Mouse (Mus musculus) urinary bladder, postnatal 4 days (tissue): ENCODE data around the gene Syce3.
A peak's percentile ranks its signal among the peaks of the same experiment; 100 is the strongest.

Experiments
- DNase-seq, 2 experiments: peaks; one replicate each; pipeline ENCODE4 v3.0.0; 2021 to 2022; ENCODE audit warnings: low spot score in 2 of 2

Syce3 gene

DNA sequence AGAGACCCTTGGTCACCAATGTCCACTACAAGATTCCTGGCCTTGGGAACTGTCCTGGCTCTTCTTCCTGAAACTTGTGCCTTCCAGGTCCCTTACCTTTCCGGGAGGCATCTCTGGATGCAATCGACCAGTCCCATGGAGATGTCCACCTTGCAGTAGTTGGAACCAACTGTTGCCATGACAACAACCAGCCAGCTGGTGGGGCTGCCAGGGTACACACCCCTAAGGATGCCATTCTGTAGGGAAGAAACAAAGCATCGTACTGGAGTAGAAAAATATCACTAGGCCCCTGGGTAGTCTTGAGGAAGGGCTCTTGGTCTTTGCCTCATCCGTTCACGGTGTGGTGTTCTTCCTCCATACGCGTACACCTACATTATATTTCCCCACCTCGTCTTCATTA is 14.3 kb upstream of the Syce3 start:
- DNase-seq: peak in 1 of 2 experiments; percentile 53

DNA sequence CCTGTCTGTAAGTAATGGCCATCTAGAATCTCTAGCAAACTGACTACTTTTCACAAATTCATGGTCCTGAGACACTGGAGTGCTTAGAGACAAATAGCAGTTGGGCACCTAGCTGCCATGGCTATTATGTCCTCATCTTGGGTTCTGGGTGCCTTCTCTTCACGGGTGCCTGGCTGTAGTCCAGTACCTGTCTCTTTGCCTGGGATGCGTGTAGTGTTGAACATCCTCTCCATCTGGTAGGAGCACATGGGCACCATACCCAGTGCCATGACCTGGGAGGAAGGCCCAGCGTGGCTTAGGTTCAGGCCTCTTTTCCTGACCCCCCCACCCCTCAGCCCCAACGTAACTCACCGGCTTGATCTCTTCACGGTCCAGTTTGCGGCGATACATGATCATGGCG is 11.6 kb upstream of the Syce3 start:
- DNase-seq: no peak

DNA sequence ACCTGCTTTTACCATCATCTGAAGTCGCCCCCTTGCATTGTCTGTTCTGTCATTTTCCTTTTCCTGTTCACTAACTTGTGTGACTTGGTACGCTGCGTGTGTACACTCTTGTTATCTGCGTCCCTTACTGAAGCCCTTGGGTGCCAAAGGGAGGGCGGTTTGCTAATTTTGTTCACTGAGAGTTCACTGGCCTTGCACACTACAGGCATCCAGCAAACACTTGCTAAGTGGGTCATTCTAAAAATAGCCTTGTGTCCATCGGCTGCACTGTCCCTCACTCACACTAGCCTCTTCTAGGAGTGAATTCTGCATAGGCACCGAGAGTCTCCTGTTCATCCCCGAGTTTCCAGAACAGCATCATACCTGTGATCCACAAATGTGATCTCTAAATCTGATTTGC is 5.0 kb upstream of the Syce3 start:
- no peak for DNase-seq

DNA sequence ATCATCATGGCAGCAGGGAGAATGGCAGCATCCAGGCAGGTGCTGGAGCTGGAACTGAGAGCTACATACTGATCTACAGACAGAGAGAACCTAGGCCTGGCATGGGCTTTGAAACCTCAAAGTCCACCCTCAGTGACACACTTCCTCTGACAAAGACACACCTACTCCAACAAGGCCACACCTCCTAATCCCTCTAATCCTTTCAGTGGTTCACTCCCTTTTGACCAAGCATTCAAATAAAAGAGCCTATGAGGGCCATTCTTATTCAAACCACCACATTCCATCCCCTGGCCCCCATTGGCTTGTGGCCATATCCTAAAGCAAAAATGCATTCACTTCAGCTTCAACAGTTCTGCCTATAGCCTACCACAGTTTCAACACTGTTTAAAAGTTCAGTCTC is 3.6 kb downstream of the Syce3 start:
- DNase-seq: no peak

DNA sequence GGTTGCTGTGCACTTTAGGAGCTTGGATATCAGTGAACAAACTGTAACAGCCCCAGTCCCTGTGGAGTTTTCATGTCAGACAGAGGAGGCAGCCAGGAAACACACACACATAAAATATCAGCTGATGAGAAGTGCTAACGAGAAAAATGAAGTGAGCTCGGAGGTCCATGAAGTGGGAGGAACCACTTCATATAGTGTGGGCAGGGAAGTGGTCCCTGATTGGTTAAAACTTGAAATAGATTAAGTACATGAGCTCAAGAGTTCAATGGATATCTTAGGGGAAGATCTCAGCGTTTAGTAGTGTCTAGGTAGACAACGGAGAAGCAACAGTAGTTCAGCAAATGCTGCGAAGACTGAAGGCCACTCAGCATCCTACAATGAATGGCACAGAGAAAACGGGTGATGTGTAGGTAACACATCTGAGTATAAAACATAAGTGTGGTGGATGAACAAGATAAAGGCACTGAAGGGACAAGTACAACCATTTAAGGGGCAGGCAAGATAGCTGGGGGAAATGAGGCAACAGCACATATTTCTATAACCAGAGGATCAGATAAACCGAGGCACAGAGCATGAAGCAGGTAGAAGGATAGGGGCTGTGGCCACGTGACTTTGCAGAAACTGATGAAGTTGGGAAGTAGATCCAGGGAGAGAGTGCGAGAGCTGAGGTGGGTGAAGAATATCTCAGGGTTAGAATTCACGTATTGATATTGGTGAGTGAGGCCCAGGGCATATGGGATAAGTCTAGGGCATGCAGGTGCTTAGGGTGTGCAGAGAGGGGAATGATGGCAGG is 5.3 kb downstream of the Syce3 start:
- no peak for DNase-seq

DNA sequence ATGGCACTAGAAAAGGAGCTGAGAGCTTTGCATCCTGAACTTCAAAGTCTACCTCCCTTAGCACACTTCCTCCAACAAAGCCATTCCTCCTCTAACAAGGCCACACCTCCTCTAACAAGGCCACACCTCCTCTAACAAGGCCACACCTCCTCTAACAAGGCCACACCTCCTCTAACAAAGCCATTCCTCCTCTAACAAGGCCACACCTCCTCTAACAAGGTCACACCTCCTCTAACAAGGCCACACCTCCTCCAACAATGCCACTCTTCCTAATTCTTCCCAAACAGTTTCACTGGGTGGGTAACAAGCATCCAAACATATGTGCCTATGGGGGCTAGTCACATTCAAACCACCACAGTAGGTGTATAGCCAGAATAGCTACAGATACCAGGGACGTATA is 7.8 kb downstream of the Syce3 start:
- no peak for DNase-seq

DNA sequence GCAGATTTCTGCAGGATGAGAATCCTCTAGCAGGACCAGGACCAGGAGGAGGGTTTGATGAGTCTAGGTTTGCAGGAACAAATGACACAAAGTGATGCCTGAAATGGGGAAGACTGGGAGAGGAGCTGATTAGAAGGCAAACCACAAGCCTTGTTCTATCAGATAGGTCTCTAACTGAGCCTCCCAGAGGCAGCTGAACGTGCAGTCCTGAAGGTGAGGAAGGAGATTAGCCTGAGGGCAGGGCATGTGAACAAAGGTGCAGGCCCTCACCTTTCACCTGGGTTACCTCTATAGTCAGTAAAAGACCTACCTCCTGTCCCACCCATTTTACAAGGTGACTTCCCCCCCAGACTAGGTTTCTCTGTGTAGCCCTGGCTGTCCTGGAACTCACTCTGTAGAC is 10.6 kb downstream of the Syce3 start:
- no peak for DNase-seq

DNA sequence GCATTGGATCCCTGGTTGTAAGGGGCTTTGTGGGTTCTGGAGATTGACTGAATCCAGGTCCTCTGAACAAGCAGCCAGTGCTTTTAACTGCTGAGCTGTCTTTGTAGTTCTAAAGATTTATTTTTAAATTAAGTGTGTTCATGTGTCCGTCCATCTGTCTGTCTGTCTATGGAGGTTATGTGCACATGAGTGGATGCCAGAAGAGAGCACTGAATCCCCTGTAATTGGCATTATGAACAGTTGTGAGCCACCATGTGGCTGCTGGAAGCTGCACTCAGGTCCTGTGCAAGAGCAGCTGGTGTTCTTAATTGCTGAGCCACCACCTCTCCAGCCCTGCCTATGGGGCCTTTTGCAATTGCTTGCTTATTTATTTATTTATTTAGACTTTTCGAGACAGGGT is 12.2 kb downstream of the Syce3 start:
- no peak for DNase-seq

DNA sequence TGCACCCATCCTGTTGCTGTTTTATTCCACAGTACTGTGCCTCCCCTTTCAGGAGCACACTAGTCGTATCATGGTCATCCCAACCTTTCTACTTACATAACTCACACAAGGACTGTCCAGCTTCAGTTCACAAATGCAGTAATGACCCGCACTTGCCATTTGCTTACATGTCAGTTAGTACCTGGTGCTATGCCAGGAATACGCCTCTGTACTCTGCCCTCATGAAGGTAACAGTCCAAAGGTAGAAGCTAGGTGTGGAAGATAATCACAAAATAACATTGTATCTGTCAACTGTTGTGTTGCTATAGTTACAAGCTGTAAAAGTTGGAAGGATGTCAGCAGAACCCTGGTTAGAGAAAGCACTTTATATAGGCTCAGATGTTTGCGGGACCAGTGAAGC is 13.4 kb downstream of the Syce3 start:
- DNase-seq: no peak

DNA sequence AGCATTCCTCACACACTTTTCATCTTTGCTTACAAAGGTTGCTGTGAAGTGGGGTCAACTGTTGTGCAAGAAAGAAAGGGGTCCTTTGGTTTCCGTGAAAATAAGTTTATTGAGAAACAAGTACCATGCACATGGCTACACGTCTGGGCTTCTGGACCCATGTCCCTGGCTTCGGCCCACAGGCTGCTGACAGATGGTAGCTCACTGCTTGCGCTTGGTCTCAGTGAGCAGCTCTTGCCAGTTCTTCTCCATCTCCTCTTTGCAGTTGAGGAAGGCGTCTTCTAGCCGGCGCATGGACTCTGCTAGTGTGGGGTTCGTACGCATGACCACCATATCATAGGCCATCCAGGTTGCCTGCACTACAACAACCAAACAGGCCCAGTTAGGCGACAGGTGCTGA is 20.2 kb downstream of the Syce3 start:
- no peak for DNase-seq

DNA sequence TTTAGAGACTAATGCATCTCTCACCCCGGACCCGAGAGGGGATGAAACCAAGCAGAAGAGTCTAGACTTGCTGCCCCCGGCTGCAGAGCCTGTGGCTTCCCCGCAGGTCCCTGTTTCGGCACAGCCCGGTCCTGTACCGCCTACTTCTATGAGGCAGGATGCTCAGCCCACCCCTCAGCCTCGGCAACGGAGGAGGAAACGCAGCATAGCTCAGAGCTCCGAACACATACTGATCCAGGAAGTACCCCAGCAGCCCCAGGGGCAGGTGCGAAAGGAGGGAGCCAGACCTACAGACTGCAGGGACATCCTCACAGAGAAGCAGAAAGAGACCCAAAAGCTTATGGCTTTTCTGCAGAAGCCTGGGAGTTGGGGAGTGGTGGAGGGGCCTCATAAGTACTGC is 23.2 kb downstream of the Syce3 start:
- no peak for DNase-seq

DNA sequence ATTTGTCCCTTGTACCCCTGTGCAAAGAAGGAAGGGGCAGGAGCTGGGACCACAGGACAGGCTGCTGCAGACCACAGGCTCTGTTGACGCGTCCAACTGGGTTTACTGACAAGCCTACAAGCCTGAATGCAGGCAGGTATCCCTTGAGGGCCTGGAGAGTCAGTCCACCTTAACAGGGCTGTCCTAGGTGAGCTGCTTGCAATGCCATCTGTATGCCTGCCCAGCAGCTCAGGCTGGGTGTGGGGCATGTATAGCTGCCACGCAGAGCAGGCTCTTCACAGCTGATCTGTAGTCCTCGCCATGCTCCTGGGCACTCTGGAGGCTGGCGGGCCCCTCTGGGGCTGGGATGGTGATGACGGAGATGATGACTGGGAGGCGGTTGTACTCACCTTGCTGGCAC is 25.7 kb downstream of the Syce3 start, which contains the start of gene Klhdc7b:
Gene Klhdc7b (plus strand): TSS at position 301 of the 400 bp plus-strand sequence.
- no peak for DNase-seq

DNA sequence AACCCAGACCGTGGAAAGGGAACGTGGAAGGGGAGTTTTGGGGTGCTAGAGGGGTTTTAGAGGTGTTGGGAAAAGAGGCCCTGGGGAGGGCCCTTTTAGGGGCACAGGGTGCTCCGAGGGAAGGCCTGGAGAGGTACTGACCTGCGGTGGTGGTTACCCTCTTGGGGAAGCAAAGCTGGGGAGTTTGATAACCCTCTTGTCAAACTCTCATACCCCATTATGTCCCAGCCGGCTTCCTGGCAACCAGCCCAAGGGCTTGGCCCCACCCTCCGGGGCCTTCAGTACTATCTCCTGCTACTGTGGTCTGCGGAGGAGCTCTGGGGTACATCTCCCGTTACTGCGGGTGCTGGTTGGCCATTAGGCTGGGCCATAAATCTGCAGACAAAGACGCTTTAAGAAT is 30.9 kb downstream of the Syce3 start:
- DNase-seq: no peak

DNA sequence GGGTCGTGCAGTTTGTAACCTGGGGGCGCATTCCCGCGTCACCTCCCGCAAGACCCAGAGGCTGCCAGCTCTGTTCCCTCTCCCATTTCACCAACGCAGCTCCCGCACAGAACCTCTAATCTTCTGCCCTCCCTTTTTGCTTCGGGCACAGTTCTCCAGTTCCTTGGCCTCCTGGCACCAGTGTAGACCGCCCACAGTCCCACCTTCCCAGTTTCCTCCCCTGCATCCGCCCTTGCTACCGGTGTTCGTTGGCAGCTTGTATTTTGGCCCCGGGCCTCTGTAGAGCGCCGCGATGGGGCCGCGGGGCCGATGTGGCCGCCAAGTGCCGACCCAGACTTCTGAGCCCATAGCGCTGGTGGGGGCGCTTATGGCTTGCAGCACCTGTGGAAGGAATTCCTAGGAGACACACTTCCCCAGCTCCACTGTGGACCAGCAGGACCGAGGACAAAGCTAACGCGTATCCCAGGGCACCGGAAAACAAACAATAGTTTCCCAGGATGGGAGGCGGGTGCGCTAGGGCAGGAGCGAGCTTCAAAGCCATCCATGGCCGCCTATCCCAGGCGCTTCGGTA is 31.4 kb downstream of the Syce3 start, which contains the start of gene Odf3b:
Gene Odf3b (minus strand): TSS at position 452 of the 571 bp plus-strand sequence.
- no peak for DNase-seq

DNA sequence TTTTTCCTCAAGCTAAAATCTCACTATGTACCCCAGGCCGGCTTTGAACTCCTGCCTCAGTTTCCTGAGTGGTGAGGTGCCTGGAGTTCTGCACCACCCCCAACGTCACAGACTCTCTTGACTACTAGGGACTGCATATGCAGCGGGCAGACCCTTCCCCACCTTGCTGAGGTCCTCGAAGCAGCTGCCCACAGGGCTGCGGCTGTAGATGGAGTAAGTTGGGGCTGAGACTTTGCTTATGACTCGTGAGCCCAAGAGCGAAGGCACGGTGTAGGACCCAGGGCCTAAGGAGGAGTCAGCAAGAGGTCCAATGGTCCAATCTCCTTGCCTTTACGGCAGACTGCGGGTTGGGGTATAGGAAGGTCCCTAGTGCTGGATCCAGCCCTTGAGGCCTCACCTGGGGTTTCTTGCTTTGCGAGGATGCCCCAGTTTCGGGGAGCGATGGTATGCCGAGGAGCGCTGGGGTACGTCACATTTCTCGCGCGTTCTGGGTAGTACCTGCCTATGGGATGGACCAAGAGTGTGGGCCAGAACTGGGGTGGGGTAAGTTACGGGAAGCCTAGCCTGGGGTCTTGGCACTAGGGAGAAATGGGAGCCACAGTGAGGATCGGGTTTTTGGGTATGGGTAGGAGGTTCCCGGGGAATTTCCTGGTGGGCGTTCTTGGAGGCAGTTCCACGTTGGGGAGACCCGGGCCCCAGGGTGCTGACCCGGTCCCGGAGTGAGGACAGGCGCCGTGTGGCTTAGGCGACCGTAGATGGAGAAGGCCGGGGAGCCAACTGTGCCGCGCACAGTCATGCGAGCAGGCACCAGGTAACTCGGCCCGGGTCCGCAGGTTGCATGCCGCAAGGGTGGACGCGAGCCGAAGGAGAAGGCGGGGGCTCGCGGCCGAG is 32.1 kb downstream of the Syce3 start:
- DNase-seq: no peak

DNA sequence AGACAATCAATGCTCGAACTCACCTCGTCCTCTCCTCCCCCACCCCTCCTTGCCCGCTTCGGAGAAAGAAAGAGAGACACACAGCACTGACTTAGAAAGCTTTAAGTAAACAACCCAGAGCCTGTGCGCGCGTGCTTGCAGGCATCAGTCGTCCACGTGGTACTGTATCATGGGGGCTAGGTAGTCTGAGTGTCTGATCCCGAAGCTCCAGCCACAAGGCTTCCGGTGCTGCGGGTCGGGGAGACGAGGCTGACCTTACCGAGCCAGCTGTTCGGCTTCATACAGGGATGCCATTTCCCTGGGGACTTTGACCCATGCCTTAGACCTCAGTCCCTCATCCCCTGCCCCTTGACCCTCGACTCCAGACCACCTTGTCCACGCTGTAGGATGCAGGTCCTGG is 32.9 kb downstream of the Syce3 start:
- no peak for DNase-seq

DNA sequence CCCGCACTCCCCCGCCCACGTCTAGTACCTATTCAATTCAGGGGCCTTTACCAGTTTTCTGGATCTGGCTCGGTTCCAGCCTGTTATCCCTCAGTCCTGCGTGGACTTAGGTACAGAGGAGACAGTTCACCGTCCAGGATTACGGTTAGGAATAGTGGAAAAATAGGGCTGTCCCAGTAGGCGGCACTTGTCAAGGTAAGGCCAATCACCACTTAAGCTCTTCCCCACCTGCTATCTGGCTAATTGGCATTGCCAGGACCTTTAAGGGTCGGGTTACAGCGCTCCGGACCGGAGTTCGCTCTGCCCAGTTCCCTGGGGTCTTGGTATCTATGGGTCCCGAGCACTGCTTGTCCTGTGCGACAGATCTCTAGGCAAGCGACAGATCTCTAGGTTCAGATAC is 33.3 kb downstream of the Syce3 start, which contains the start of gene Tymp:
Gene Tymp (minus strand): TSS at position 83 of the 400 bp plus-strand sequence.
- no peak for DNase-seq

DNA sequence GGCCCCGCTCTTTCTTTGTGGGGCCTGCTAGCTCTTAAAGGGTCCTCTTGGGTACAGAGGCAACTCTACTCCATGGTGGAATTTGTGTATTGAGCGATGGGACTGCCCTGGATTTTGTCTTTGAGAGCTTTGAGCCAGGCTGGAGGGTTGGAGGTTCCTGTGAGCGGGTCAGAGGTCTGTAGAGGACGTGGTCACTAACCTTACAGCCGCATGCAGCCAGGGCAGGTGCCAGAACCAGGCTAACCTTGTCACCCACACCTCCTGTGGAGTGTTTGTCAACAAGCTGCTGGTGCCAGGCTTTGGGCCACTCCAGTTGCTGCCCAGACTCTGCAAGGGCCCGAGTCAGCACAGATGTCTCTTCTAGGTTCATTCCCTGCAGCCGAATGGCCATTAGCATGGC is 34.3 kb downstream of the Syce3 start:
- DNase-seq: no peak

DNA sequence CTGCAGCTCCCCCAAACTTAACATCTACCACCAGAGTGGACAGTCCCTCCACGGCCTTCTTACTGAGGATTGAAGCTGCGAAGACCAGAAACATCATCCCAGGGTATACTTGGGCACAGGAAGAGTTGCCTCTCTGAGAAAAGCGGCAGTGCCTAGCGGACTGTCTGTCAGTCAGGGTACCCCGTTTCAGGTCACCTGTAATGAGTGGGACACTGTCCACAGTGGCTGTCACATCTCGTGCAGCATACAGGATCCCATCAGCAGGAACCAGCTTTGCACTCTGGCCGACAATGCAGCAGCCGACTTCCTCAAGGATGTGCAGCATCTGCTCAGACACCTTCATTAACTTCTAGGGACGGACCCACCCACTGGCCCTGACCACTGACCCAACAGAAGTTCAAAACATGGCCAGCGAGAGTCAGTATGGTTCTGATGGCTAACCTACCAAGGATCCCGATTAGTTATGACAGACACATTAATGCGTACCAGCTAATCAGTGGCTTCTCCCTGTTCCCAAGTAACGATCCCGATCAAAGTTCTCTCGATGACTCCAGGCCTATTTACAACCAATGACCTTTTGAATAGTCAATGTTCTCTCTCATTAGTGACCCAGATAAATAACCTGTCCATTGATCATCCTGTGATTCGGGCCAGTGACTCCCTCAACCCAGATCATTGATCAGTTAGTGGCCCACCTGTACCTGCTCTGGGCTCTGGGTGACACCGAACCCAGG is 35.3 kb downstream of the Syce3 start:
- DNase-seq: no peak

DNA sequence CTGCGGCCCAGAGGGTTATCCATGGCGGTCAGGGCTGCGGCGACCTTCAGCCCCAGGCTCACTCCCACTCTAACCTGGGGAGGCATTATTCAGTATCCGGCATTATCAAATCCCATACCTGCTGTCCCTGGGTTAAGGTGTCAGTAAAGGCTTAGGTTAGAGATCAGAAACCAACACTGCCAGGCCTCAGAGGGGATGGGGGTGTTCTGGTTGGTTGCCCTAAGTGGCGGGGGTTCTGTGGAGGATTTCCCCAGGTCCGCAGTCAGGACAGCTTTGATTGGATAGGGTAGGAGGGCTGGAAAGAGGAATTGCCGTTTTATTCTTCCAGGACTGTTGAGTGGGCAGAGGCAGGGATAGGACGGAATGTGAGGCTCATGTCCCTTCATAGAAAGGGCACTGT is 36.0 kb downstream of the Syce3 start:
- no peak for DNase-seq

DNA sequence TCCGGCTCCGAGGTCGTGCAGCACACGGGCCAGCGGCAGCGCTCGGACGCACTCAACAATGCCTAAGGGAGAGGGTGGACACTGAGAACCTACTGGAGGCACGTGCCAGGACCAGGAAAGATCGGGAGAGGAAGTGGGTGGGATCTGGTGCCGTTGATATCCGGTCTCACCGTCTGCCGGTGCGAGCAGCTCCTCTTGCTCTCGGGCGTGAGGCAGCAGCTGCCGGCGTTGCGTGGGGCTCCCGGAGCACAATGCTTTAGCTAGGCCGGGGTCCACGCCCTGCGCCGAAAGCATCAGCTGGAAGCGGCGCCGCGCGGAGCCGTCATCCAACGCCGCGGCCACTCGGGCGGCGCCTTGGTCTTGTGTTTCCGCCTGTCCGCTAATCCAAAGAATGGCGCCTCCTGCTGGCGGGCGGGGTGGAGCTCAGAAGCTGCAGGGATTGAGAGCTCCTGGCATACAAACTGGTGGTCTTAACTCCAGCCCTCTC is 36.5 kb downstream of the Syce3 start, which contains the start of gene Sco2:
Gene Sco2 (minus strand): TSS at position 85 of the 487 bp plus-strand sequence.
- DNase-seq: peak; percentile 86 to 95
